Mouse (Mus musculus) testis, adult 2 months (tissue): ENCODE data around the gene Ltv1. TPM values are rescaled to one million over a fixed set of nuclear protein-coding genes. Genes with fewer than 3 reads are reported as not detected.

Experiments
- H3K27ac ChIP-seq: fragments of 200-500 bp; 2 replicates; pipeline ENCODE4 v1.5.1; 2012; ENCODE audit warnings: low read depth, low read length; ENCODE audit not compliant: control insufficient read depth, insufficient read depth
- H3K27me3 ChIP-seq: fragments of 200-500 bp; 2 replicates; pipeline ENCODE4 v1.6.1; 2012; ENCODE audit warnings: mild to moderate bottlenecking, low read length, moderate library complexity; ENCODE audit not compliant: control insufficient read depth, insufficient read depth
- H3K36me3 ChIP-seq: fragments of 200-500 bp; 2 replicates; pipeline ENCODE4 v1.6.1; 2012; ENCODE audit warnings: mild to moderate bottlenecking, low read length; ENCODE audit not compliant: control insufficient read depth, insufficient read depth
- H3K4me1 ChIP-seq: fragments of 200-500 bp; 2 replicates; pipeline ENCODE4 v1.6.1; 2012; ENCODE audit warnings: low read length; ENCODE audit not compliant: control insufficient read depth, insufficient read depth
- H3K4me3 ChIP-seq: fragments of 200-500 bp; 2 replicates; pipeline ENCODE4 v1.5.1; 2012; ENCODE audit warnings: low read depth, mild to moderate bottlenecking, low read length, moderate library complexity, mixed read lengths; ENCODE audit not compliant: control insufficient read depth
- CTCF ChIP-seq: fragments of 200-500 bp; IDR thresholded peaks from 2 replicates; pipeline ENCODE4 v1.5.1; 2012; ENCODE audit warnings: low read depth, mild to moderate bottlenecking, inconsistent platforms, low read length, moderate library complexity; ENCODE audit not compliant: control insufficient read depth, insufficient read depth, insufficient replicate concordance
- POLR2A ChIP-seq: fragments of 200-500 bp; IDR thresholded peaks from 2 replicates; pipeline ENCODE4 v1.6.1; 2012; ENCODE audit warnings: low read depth, mild to moderate bottlenecking, inconsistent platforms, low read length, moderate library complexity; ENCODE audit not compliant: control insufficient read depth
- polyA plus RNA-seq: library from polyadenylated mRNA; depleted of rRNA; stranded (reverse); fragments of >200 nt; gene quantifications from 2 replicates; pipeline ENCODE4 v1.2.3, GENCODE M21; 2012; rRNA removed

The Ltv1 gene
- polyA plus RNA-seq, 1 experiment = 25.4 TPM

DNA sequence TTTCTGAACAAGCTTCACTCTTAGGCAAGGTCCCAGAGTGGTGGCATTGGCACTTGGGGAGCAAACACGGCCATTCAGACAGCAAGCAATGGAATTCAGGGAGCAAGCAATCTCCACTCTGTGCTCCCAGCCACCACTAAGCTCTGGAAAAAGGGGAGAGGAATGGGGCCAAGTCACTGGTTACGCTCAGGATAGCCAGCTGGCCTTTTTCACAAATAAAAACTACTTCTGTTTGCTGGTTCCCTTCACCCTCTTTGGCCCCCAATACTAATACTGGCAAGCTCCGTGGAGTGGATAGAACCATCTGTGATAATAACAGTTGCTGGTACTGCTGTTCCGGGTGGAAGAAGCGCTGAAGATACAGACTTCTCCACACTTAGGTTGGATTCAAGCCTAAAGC lies 41.6 kb downstream of the Ltv1 start:
- Histone ChIP-seq H3K4me1 (no peaks in the 10 kb centered on the region), H3K4me3 (no peak overlapping the region), H3K27me3 (no peaks in the 10 kb centered on the region), H3K27ac (no peak overlapping the region), H3K36me3 (no peaks in the 10 kb centered on the region)
- TF ChIP-seq CTCF (no peak), POLR2A (no peak)

DNA sequence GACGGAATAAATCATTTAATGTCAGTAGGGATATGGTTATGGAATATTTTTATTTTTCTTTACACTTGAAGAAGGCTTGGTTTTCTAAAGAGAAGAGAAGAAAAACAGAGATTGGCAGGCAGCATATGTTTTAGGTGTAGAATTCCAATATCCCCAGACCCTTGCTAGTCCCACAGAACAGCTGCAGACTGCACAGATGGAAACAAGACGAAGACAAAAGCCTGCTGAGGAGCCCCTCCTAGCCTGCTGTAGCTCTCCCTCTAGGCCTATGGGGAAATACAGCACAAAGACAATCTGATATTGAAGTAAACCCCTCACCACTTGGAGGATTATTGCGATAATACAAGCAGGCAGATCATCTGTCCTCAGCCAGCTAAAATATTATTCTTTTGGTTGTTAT lies 42.5 kb downstream of the Ltv1 start:
- TF ChIP-seq POLR2A (no peak), CTCF (no peak)
- Histone ChIP-seq H3K27ac (no peak overlapping the region), H3K27me3 (no peaks in the 10 kb centered on the region), H3K36me3 (no peaks in the 10 kb centered on the region), H3K4me3 (no peak overlapping the region), H3K4me1 (no peaks in the 10 kb centered on the region)

DNA sequence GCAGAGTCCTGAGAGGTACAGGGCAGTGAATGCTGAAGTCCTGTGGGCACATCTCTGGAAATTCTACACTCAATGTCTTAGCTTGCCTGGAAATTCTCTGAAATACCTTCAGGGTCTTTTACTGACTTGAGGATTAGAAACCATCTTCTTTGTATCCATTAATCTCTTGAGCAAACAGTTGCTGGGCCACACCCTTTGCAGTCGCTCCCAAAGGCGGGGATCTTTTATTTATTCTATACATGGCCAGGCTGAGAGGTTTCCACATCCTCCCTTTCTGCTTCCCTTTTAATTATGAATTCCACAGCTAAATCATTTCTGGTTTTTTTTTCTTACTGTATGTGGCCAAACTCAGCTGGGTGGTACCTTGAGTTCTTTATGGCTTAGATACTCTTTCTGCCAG lies 52.5 kb downstream of the Ltv1 start:
- Histone ChIP-seq H3K4me3 (no peak overlapping the region), H3K36me3 (no peaks in the 10 kb centered on the region), H3K27ac (no peak overlapping the region), H3K27me3 (no peaks in the 10 kb centered on the region), H3K4me1 (no peaks in the 10 kb centered on the region)
- TF ChIP-seq POLR2A (no peak), CTCF (no peak)

GRCm38 (mm10) chr10:13137906-13138305 lies 55.1 kb downstream of the Ltv1 start:
- Histone ChIP-seq H3K4me3 (no peak overlapping the region), H3K27me3 (no peaks in the 10 kb centered on the region), H3K4me1 (no peaks in the 10 kb centered on the region), H3K27ac (no peak overlapping the region), H3K36me3 (no peaks in the 10 kb centered on the region)
- TF ChIP-seq CTCF (no peak), POLR2A (no peak)

- H3K27ac ChIP-seq = no peak overlapping the region
- H3K27me3 ChIP-seq = no peaks in the 10 kb centered on the region
- TF ChIP-seq POLR2A (no peak), CTCF (no peak)
- H3K4me1 ChIP-seq = no peaks in the 10 kb centered on the region
- H3K36me3 ChIP-seq = no peaks in the 10 kb centered on the region
- H3K4me3 ChIP-seq = no peak overlapping the region
Observed at GRCm38 (mm10) chr10:13135751-13136150, 57.2 kb downstream of the Ltv1 start.

- H3K4me1 ChIP-seq = no peaks in the 10 kb centered on the region
- no peaks in the 10 kb centered on the region for H3K27me3 ChIP-seq
- no peak overlapping the region for H3K27ac ChIP-seq
- TF ChIP-seq CTCF = no peak
- TF ChIP-seq POLR2A = no peak
- no peak overlapping the region for H3K4me3 ChIP-seq
- H3K36me3 ChIP-seq = no peaks in the 10 kb centered on the region
Observed at GRCm38 (mm10) chr10:13135276-13135675, 57.7 kb downstream of the Ltv1 start.

- no peaks in the 10 kb centered on the region for H3K36me3 ChIP-seq
- no peak for TF ChIP-seq POLR2A
- no peak for TF ChIP-seq CTCF
- H3K27ac ChIP-seq = no peak overlapping the region
- H3K27me3 ChIP-seq = no peaks in the 10 kb centered on the region
- H3K4me3 ChIP-seq = no peak overlapping the region
- H3K4me1 ChIP-seq = no peaks in the 10 kb centered on the region
Observed at GRCm38 (mm10) chr10:13133850-13134249, 59.1 kb downstream of the Ltv1 start.

Other genes starting within 250 kb of the Ltv1 start
- 0.20 and 0.23 TPM in 2 replicates for gene Stx11, start 228.9 kb downstream of the Ltv1 start, polyA plus RNA-seq
- gene Sf3b5, start 187.8 kb downstream of the Ltv1 start, polyA plus RNA-seq = 10.5 and 14.1 TPM in 2 replicates
- 4.2 and 4.5 TPM in 2 replicates for gene Plagl1, start 132.7 kb downstream of the Ltv1 start, polyA plus RNA-seq
- gene Zc2hc1b, start 15.1 kb downstream of the Ltv1 start, polyA plus RNA-seq = 3.9 and 4.8 TPM in 2 replicates